ENCODE assay signal across 9 mouse cellular contexts in genomic region chr11:118751879-118752616, GRCm38 (mm10).
DNase-seq lines count a peak whose midpoint lies in the region; ATAC-seq and TF ChIP-seq lines count a peak whose summit lies in the region.
"Had no signal": no experiment of that assay in that cellular context is flagged by ENCODE, and none has a peak within 500 bp of the region (broad histone marks: within the 10 kb centered on the region; RNA-seq: fewer than 3 reads in every experiment).

No protein-coding gene starts in this region.

- H3K9ac ChIP-seq in forebrain, embryonic 11.5 days (ENCODE audit: low read length) = no peak overlapping the region
- H3K9ac ChIP-seq in limb, embryonic 14.5 days (ENCODE audit: low read depth, low read length, severe bottlenecking) = no peak overlapping the region

- H3K36me3 ChIP-seq in forebrain, embryonic 10.5 days (replicated peaks) = no peaks in the 10 kb centered on the region
- H3K36me3 ChIP-seq in forebrain, embryonic 11.5 days (ENCODE audit: control insufficient read depth, insufficient read depth, low read length) = no peaks in the 10 kb centered on the region
- no peaks in the 10 kb centered on the region for H3K36me3 ChIP-seq in limb, embryonic 14.5 days (ENCODE audit: control insufficient read depth, insufficient read depth, low read length)

- ATAC-seq in forebrain, embryonic 11.5 days (replicated peaks; ENCODE audit: low FRiP score) = no peak
- 0 out of 2 replicates have a peak, but pooled peaks have one; percentile 41 for ATAC-seq in limb, embryonic 14.5 days (ENCODE audit: low FRiP score, low read depth)
- ATAC-seq: lung, postnatal 0 days had no signal

- peaks cover 18% of the 10 kb centered on the region for H3K4me1 ChIP-seq in forebrain, embryonic 10.5 days
- H3K4me1 ChIP-seq in forebrain, embryonic 11.5 days (replicated peaks; ENCODE audit: control insufficient read depth, insufficient read depth, low read length) = 0 out of 2 replicates have a peak, but pooled peaks cover 3% of the 10 kb centered on the region
- H3K4me1 ChIP-seq in limb, embryonic 14.5 days (ENCODE audit: control insufficient read depth, insufficient read depth, low read length) = no peaks in the 10 kb centered on the region

- H3K4me3 ChIP-seq in forebrain, embryonic 10.5 days = no peak overlapping the region
- no peak overlapping the region for H3K4me3 ChIP-seq in forebrain, embryonic 11.5 days (ENCODE audit: low read depth, low read length)
- H3K4me3 ChIP-seq in limb, embryonic 14.5 days (replicated peaks; ENCODE audit: low read length) = no peak overlapping the region

- no peaks in the 10 kb centered on the region for H3K9me3 ChIP-seq in forebrain, embryonic 10.5 days
- no peaks in the 10 kb centered on the region for H3K9me3 ChIP-seq in forebrain, embryonic 11.5 days (ENCODE audit: control insufficient read depth, low read length)
- H3K9me3 ChIP-seq in limb, embryonic 14.5 days (ENCODE audit: control insufficient read depth, low read length) = no peaks in the 10 kb centered on the region

- no peak overlapping the region for H3K4me2 ChIP-seq in forebrain, embryonic 11.5 days (ENCODE audit: low read depth, low read length, severe bottlenecking)
- no peak overlapping the region for H3K4me2 ChIP-seq in limb, embryonic 14.5 days (replicated peaks; ENCODE audit: low read depth, low read length, severe bottlenecking)

- 0 out of 2 replicates have a peak overlapping the region, but pooled peaks have one; percentile 40 for H3K27ac ChIP-seq in forebrain, embryonic 10.5 days
- no peak overlapping the region for H3K27ac ChIP-seq in forebrain, embryonic 11.5 days (ENCODE audit: low read depth, low read length)
- H3K27ac ChIP-seq in limb, embryonic 14.5 days (replicated peaks; ENCODE audit: low read depth, low read length) = no peak overlapping the region

- 79% methylated on average over 7 of the region's 7 CpGs for WGBS in forebrain, embryonic 10.5 days
- WGBS in forebrain, embryonic 11.5 days = 71% methylated on average over 7 of the region's 7 CpGs
- 47% methylated on average over 7 of the region's 7 CpGs for WGBS in limb, embryonic 14.5 days

- intact Hi-C loops in heart, postnatal 14 days (cut with DNase I) = no loop called here
- intact Hi-C loops in heart, postnatal 10 days (cut with DNase I) = no loop called here

- DNase-seq in forebrain, embryonic 10.5 days (ENCODE audit: extremely low spot score, low spot score) = no peak
- DNase-seq in forebrain, embryonic 11.5 days (ENCODE audit: low spot score) = no peak
- peak; percentile 34 for DNase-seq in 3134 (ENCODE audit: extremely low read depth, insufficient read length, low spot score)
- peak; percentile 63 to 66 for DNase-seq in cerebellum, postnatal 25 days
- DNase-seq in limb, embryonic 14.5 days (ENCODE audit: low spot score) = no peak
- DNase-seq in heart, postnatal 14 days = no peak
- DNase-seq in urinary bladder, adult 18-20 months (ENCODE audit: low spot score in 2 of 2) = no peak
- no peak for DNase-seq in heart, postnatal 10 days

- peaks cover 7% of the 10 kb centered on the region for H3K27me3 ChIP-seq in forebrain, embryonic 10.5 days (ENCODE audit: poor library complexity, severe bottlenecking)
- H3K27me3 ChIP-seq in forebrain, embryonic 11.5 days (ENCODE audit: control insufficient read depth, insufficient read depth, low read length) = no peaks in the 10 kb centered on the region
- no peaks in the 10 kb centered on the region for H3K27me3 ChIP-seq in limb, embryonic 14.5 days (ENCODE audit: control insufficient read depth, insufficient read depth, low read length)

- TF ChIP-seq POLR2A in limb, embryonic 14.5 days (IDR thresholded peaks at IDR 0.05; ENCODE audit: borderline replicate concordance, extremely low read depth, insufficient read depth, insufficient read length) = no peak

Comparison
In these comparisons a context has a peak if more than half of its experiments do, and no peak if none do; other contexts are left out.
1. DNase-seq: peak in 3134 (single experiment) and cerebellum, postnatal 25 days (2 of 2); none in forebrain, embryonic 10.5 days (single experiment), forebrain, embryonic 11.5 days (single experiment), limb, embryonic 14.5 days (single experiment), heart, postnatal 14 days (0 of 2), urinary bladder, adult 18-20 months (0 of 2) and heart, postnatal 10 days (0 of 2).